Mouse (Mus musculus) midbrain, embryonic 12.5 days (tissue): ENCODE results near the gene Mns1. TPM values are rescaled to one million over a fixed set of nuclear protein-coding genes. Genes with fewer than 3 reads are reported as not detected.

ENCODE experiments used
- ATAC-seq: fragments of 200-750 bp; cut with Nextera tagmentation; 2 replicates; pipeline ENCODE4 v1.8.0; 2017; ENCODE audit warnings: low read depth, moderate TSS enrichment, moderate library complexity; ENCODE audit not compliant: low FRiP score
- H3K27ac ChIP-seq: fragments of 300-500 bp; sonication (generic); replicated peaks from 2 replicates; pipeline ENCODE4 v1.5.1; 2016; ENCODE audit warnings: mild to moderate bottlenecking
- H3K27me3 ChIP-seq: fragments of 300-500 bp; sonication (generic); 2 replicates; pipeline ENCODE4 v1.6.1; 2016; ENCODE audit warnings: mild to moderate bottlenecking
- H3K36me3 ChIP-seq: fragments of 300-500 bp; sonication (generic); 2 replicates; pipeline ENCODE4 v1.6.1; 2016
- H3K4me1 ChIP-seq: fragments of 300-500 bp; sonication (generic); 2 replicates; pipeline ENCODE4 v1.6.1; 2016
- H3K4me2 ChIP-seq: fragments of 300-500 bp; sonication (generic); replicated peaks from 2 replicates; pipeline ENCODE4 v1.6.1; 2016; ENCODE audit warnings: mild to moderate bottlenecking, moderate library complexity
- H3K4me3 ChIP-seq: fragments of 300-500 bp; sonication (generic); 2 replicates; pipeline ENCODE4 v1.5.1; 2016; ENCODE audit warnings: mild to moderate bottlenecking
- H3K9ac ChIP-seq: fragments of 300-500 bp; sonication (generic); replicated peaks from 2 replicates; pipeline ENCODE4 v1.6.1; 2016; ENCODE audit warnings: mild to moderate bottlenecking, moderate library complexity
- H3K9me3 ChIP-seq: fragments of 300-500 bp; sonication (generic); 2 replicates; pipeline ENCODE4 v1.6.1; 2016; ENCODE audit warnings: mild to moderate bottlenecking
- WGBS: fragments of 180-500 bp; shearing (Covaris S2); methylation state at CpG from one replicate; pipeline ENCODE4 v1.1.7; 2016; 5-methylcytosine and 5-hydroxymethylcytosine counted together
- microRNA-seq: library from miRNA; unstranded; fragments of <30 nt; microRNA quantifications from one replicate; pipeline ENCODE4, GENCODE M21; 2017
- polyA plus RNA-seq: library from polyadenylated mRNA; unstranded; fragments of >200 nt; fragmentation: Nextera tagmentation; extraction: Ambion mirVana; gene quantifications from 2 replicates; pipeline ENCODE4 v1.2.1, GENCODE M21; 2016

The Mns1 gene
- polyA plus RNA-seq, 1 experiment from 2014 or later: 38.0 TPM

DNA sequence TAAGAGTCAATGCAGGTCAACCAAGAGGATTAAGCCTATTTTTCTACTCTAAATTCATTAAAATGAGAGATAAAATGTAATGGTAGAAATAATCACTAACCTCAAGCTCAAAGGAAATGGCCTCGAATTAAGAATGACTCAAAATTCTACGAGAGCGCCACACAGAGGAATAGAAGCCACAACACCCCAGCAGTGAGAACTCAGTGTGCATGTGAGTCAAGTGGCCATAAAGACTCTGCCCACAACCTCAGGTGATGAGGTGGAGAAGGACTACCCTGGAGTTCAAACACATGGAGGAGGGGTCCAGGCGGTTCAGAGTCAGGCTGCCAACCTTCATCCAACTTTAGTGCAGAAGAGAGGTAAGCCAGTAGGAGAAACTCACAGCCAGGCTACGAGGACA lies 51.3 kb downstream of the Mns1 start:
- 94% methylated on average over 5 of the region's 5 CpGs for WGBS
- Histone ChIP-seq H3K9ac (no peak overlapping the region), H3K36me3 (peaks cover 23% of the 10 kb centered on the region), H3K4me2 (no peak overlapping the region), H3K27me3 (no peaks in the 10 kb centered on the region), H3K4me1 (peaks cover 14% of the 10 kb centered on the region), H3K27ac (no peak overlapping the region), H3K9me3 (no peaks in the 10 kb centered on the region), H3K4me3 (no peak overlapping the region)
- no peak for ATAC-seq

DNA sequence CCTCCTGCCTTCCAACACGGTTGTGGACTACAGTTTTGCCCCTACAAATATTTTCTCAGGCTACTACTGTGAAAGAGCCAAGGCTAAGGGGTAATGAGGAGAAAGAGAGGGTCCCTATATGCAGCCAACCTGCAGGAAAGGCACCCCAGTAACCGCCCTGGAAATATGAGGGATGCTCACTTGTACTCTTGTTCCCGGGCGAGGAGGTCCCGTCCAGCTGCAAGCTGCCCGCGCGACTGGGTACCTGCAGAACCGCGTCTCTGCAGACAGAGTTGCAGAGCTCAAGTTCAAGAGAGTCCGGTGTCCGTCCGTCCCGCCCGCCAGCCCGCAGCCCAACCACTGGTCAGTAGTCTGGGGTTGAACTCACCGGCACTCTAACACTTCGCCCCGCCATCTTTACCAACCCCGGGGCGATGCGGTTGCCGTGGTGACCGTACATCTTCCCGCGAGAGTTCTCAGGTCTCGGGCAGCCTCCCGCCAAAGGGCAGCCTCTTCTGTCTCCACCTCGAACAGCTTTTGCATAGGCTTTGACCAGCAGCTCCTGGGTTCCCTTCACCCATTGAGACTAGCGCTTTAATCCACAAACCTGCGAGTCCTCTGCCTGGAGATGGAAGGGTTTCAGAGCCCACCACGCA lies 53.9 kb downstream of the Mns1 start:
- under 1% methylated on average over 32 of the region's 32 CpGs for WGBS

DNA sequence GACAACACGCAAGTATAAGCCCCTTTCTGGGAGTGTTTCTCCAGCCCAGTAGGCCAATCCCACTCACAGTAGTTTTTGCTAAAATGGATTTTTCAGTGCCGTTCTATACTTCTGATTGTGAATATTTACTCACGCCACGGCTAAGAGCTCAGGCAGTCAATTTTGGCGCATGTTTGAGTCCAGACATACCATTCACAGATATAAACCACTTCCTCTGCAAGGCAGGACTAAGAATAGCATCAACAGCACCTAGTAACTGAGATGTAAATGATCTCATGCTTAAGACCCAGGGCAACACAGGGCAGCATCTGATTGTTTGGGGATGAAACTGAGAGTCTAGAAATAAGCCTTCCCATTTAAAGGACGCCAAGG lies 54.4 kb downstream of the Mns1 start, which contains the start of gene Tex9:
TSS of gene Tex9 (minus strand) at position 19 of the 372 bp plus-strand sequence.
- WGBS: 6% methylated on average over 6 of the region's 6 CpGs
- H3K36me3 ChIP-seq: peaks cover 8% of the 10 kb centered on the region; the same call in 1 of the 2 replicates
- H3K9ac ChIP-seq: peak within 1 kb of the TSS; percentile 77
- peak within 1 kb of the TSS; percentile 80 for H3K4me3 ChIP-seq
- no peaks in the 10 kb centered on the region for H3K27me3 ChIP-seq
- peak; percentile 55 for ATAC-seq
- H3K27ac ChIP-seq: peak within 1 kb of the TSS; percentile 92
- peaks cover 14% of the 10 kb centered on the region for H3K4me1 ChIP-seq
- peak within 1 kb of the TSS; percentile 73 for H3K4me2 ChIP-seq
- H3K9me3 ChIP-seq: no peaks in the 10 kb centered on the region

More for the DNA sequence above, 53.9 kb downstream of the Mns1 start:
- peak overlapping the region; percentile 80 for H3K4me3 ChIP-seq
- peak overlapping the region; percentile 77 for H3K9ac ChIP-seq
- peak; percentile 96 for ATAC-seq
- H3K9me3 ChIP-seq: no peaks in the 10 kb centered on the region
- no peaks in the 10 kb centered on the region for H3K27me3 ChIP-seq
- peaks cover 14% of the 10 kb centered on the region for H3K4me1 ChIP-seq
- H3K36me3 ChIP-seq: peaks cover 11% of the 10 kb centered on the region
- peak overlapping the region; percentile 73 for H3K4me2 ChIP-seq
- peak overlapping the region; percentile 92 for H3K27ac ChIP-seq

DNA sequence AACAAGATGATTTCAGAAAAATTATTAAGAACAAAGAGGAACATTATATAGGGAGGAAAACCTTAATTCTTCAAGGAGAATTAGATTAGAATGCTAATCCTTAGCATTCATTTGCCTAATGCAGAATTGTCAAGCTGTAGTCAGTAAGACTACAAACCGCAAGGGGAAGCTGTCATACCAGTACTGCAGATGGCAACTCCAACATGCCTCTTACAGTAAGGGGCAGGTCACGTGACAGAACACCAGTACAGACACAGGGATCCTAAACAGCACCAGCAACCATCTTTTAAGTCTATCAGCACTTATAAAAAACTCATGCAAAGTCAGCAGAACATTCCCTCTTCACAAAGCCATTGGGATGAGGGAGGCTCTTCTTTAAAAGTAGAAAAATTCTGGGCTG lies 55.7 kb downstream of the Mns1 start:
- Histone ChIP-seq H3K4me3 (no peak overlapping the region), H3K9ac (no peak overlapping the region), H3K27me3 (no peaks in the 10 kb centered on the region), H3K9me3 (no peaks in the 10 kb centered on the region), H3K27ac (no peak overlapping the region), H3K4me1 (peaks cover 14% of the 10 kb centered on the region), H3K4me2 (no peak overlapping the region), H3K36me3 (0 out of 2 replicates have a peak, but pooled peaks cover 3% of the 10 kb centered on the region)
- WGBS: 87% methylated on average over 2 of the region's 2 CpGs
- ATAC-seq: no peak

DNA sequence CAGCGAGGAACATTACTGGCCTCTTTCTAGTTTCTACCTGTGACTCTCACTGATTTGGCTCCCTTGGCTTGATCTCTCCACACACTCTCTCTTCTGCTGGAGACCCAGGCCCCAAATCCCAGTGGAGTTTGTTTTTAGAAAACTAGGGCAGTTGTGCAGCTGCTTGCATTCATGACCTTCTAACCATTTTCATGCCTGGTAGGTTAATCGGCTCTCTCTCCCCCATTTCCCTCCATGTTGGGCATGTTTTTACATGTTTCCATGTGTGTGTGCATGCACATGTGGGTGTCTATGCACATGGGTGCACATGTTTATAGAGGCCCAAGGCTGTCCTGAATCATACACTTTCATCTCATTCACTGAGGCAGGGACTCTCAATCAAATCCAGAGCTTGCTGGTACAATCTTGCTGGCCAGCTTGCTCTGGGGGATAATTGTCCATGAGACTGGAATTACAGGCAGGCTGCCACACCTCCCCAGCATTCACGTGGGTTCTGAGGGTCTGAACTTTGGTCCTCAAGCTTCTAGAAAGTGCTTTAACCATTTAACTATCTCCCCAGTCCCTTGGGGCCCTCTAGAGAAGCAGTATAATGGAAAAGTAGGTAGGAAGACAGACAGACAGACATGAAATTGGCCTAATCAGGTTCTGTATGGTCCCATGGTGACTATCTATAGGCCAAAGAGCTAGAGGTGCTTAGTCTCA lies 56.3 kb downstream of the Mns1 start:
- Histone ChIP-seq H3K4me1 (peaks cover 14% of the 10 kb centered on the region), H3K9ac (no peak overlapping the region), H3K36me3 (0 out of 2 replicates have a peak, but pooled peaks cover 3% of the 10 kb centered on the region), H3K4me2 (no peak overlapping the region), H3K4me3 (no peak overlapping the region), H3K9me3 (no peaks in the 10 kb centered on the region), H3K27me3 (no peaks in the 10 kb centered on the region), H3K27ac (no peak overlapping the region)
- no peak for ATAC-seq
- WGBS: 81% methylated on average over 3 of the region's 3 CpGs

DNA sequence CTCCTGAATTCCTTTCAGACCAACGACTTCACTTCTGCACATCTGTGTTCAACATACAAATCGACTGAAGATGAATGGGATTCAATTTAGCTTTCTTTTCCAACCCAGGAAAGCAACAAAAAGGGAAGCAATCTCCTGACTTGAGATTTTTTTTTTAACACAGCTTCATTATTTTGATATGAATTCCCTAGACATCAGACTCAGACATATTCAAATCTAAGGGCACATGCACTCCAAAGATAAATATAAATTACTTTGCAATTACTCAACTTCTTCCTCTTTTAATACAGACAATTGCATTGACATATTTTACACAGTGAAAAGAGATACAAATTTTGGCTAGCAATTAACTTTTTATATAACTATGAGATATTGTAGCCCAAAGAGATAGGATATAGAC lies 58.9 kb downstream of the Mns1 start:
- Histone ChIP-seq H3K4me3 (no peak overlapping the region), H3K27me3 (no peaks in the 10 kb centered on the region), H3K9me3 (no peaks in the 10 kb centered on the region), H3K36me3 (no peaks in the 10 kb centered on the region), H3K4me1 (peaks cover 6% of the 10 kb centered on the region; the same call in 1 of the 2 replicates), H3K4me2 (no peak overlapping the region), H3K9ac (no peak overlapping the region), H3K27ac (no peak overlapping the region)
- WGBS: 74% methylated on average over 2 of the region's 2 CpGs
- ATAC-seq: no peak

DNA sequence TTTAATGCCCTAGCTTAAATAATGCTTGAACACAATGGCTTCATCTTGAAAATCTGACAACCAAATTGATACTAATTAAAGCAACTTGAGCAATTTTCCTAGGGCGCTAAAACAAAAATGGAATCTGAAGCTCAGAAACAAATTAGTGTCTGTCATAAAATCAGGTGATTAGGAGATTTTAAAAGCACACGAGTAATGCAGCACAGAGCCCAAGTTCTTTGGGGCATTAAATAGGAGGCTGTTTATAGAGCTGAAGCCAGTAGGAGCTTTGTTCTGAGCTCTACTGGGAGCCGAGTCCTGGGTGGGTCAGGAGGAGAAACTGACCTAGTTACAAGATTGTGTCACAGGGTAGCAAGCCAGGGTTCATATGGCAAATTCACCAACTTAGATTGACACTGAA lies 59.4 kb downstream of the Mns1 start:
- WGBS: 72% methylated on average over 3 of the region's 3 CpGs

More for the DNA sequence above, 59.4 kb downstream of the Mns1 start:
- Histone ChIP-seq H3K9me3 (no peaks in the 10 kb centered on the region), H3K27me3 (no peaks in the 10 kb centered on the region), H3K9ac (no peak overlapping the region), H3K4me1 (peaks cover 4% of the 10 kb centered on the region; the same call in 1 of the 2 replicates), H3K4me2 (no peak overlapping the region), H3K27ac (no peak overlapping the region), H3K36me3 (no peaks in the 10 kb centered on the region), H3K4me3 (no peak overlapping the region)
- ATAC-seq: no peak

Small RNA genes within 50 kb of the gene (microRNA-seq; reads per million reads assigned to microRNA genes)
- not detected for gene Gm28010

Other genes starting within 250 kb of the Mns1 start
- gene Zfp280d, start 163.2 kb upstream of the Mns1 start, polyA plus RNA-seq: 63.8 and 64.8 TPM in 2 replicates
- gene Tex9, start 54.2 kb downstream of the Mns1 start, polyA plus RNA-seq: 60.9 and 72.0 TPM in 2 replicates
- 25.0 and 25.5 TPM in 2 replicates for gene Rfx7, start 94.2 kb downstream of the Mns1 start, polyA plus RNA-seq
- gene Nedd4, start 224.3 kb downstream of the Mns1 start, polyA plus RNA-seq: 737 and 770 TPM in 2 replicates